Mouse (Mus musculus): ENCODE data around the gene Gm13272. TPM values are rescaled to one million over a fixed set of nuclear protein-coding genes. Genes with fewer than 3 reads are reported as not detected.
"Not testable (repeated sequence)": the region's sequence is repeated elsewhere in the genome, so short reads cannot be mapped to it uniquely, and the experiment has no call there.

Gm13272 gene
- polyA plus RNA-seq, 1 experiment from 2014 or later = not detected

- no CpG with 5 or more reads among the region's 28 CpGs for WGBS
- not testable (repeated sequence) for H3K36me3 ChIP-seq (ENCODE audit: control insufficient read depth, insufficient read depth, low read length); DNase-seq (ENCODE audit: low spot score); H3K9ac ChIP-seq (ENCODE audit: low read length); H3K27me3 ChIP-seq (replicated peaks; ENCODE audit: control insufficient read depth, insufficient read depth, low read length); H3K9me3 ChIP-seq (replicated peaks; ENCODE audit: control insufficient read depth, low read length); H3K4me2 ChIP-seq (ENCODE audit: low read length); H3K4me3 ChIP-seq (ENCODE audit: low read depth, low read length); H3K4me1 ChIP-seq (ENCODE audit: control insufficient read depth, insufficient read depth, low read length); H3K27ac ChIP-seq (ENCODE audit: low read depth, low read length); ATAC-seq
These were observed 17.4 kb downstream of the Gm13272 start, which contains the start of gene Gm13279 for GRCm38 (mm10) chr4:88797097-88797496. Gm13279 (plus strand) TSS chr4:88797397.

GRCm38 (mm10) chr4:88799365-88799764, 19.7 kb downstream of the Gm13272 start, which contains the start of gene Gm13285:
Gm13285 (plus strand) TSS chr4:88799665.
- not testable (repeated sequence) for H3K4me1 ChIP-seq (ENCODE audit: control insufficient read depth, insufficient read depth, low read length); H3K4me2 ChIP-seq (ENCODE audit: low read length); DNase-seq (ENCODE audit: low spot score); H3K9me3 ChIP-seq (replicated peaks; ENCODE audit: control insufficient read depth, low read length); H3K27me3 ChIP-seq (replicated peaks; ENCODE audit: control insufficient read depth, insufficient read depth, low read length); H3K4me3 ChIP-seq (ENCODE audit: low read depth, low read length); H3K9ac ChIP-seq (ENCODE audit: low read length); H3K27ac ChIP-seq (ENCODE audit: low read depth, low read length); H3K36me3 ChIP-seq (ENCODE audit: control insufficient read depth, insufficient read depth, low read length); ATAC-seq
- 0% methylated on average over 1 of the region's 7 CpGs for WGBS

- H3K9ac ChIP-seq (ENCODE audit: low read length); H3K27me3 ChIP-seq (replicated peaks; ENCODE audit: control insufficient read depth, insufficient read depth, low read length); H3K36me3 ChIP-seq (ENCODE audit: control insufficient read depth, insufficient read depth, low read length); DNase-seq (ENCODE audit: low spot score); H3K4me2 ChIP-seq (ENCODE audit: low read length); ATAC-seq; H3K27ac ChIP-seq (ENCODE audit: low read depth, low read length); H3K9me3 ChIP-seq (replicated peaks; ENCODE audit: control insufficient read depth, low read length); H3K4me3 ChIP-seq (ENCODE audit: low read depth, low read length); H3K4me1 ChIP-seq (ENCODE audit: control insufficient read depth, insufficient read depth, low read length): not testable (repeated sequence)
- WGBS = no CpG with 5 or more reads among the region's 29 CpGs
These were observed 23.3 kb downstream of the Gm13272 start, which contains the start of gene Gm13287 for GRCm38 (mm10) chr4:88802954-88803353. Gm13287 (plus strand) TSS chr4:88803254.

- H3K27ac ChIP-seq (ENCODE audit: low read depth, low read length); H3K4me3 ChIP-seq (ENCODE audit: low read depth, low read length); H3K9me3 ChIP-seq (replicated peaks; ENCODE audit: control insufficient read depth, low read length); H3K27me3 ChIP-seq (replicated peaks; ENCODE audit: control insufficient read depth, insufficient read depth, low read length); DNase-seq (ENCODE audit: low spot score); ATAC-seq; H3K36me3 ChIP-seq (ENCODE audit: control insufficient read depth, insufficient read depth, low read length); H3K9ac ChIP-seq (ENCODE audit: low read length); H3K4me1 ChIP-seq (ENCODE audit: control insufficient read depth, insufficient read depth, low read length): not testable (repeated sequence)
- H3K4me2 ChIP-seq (ENCODE audit: low read length) = peak within 1 kb of the TSS; percentile 34; the same call in 1 of the 2 replicates
- no CpG with 5 or more reads among the region's 8 CpGs for WGBS
These were observed 25.6 kb downstream of the Gm13272 start, which contains the start of gene Gm13288 for GRCm38 (mm10) chr4:88805231-88805630. Gm13288 (plus strand) TSS chr4:88805531.

- H3K9ac ChIP-seq (ENCODE audit: low read length); H3K36me3 ChIP-seq (ENCODE audit: control insufficient read depth, insufficient read depth, low read length); H3K27ac ChIP-seq (ENCODE audit: low read depth, low read length); H3K4me3 ChIP-seq (ENCODE audit: low read depth, low read length); ATAC-seq; H3K4me1 ChIP-seq (ENCODE audit: control insufficient read depth, insufficient read depth, low read length); DNase-seq (ENCODE audit: low spot score); H3K27me3 ChIP-seq (replicated peaks; ENCODE audit: control insufficient read depth, insufficient read depth, low read length); H3K9me3 ChIP-seq (replicated peaks; ENCODE audit: control insufficient read depth, low read length): not testable (repeated sequence)
- no CpG with 5 or more reads among the region's 34 CpGs for WGBS
- H3K4me2 ChIP-seq (ENCODE audit: low read length) = peak overlapping the region; percentile 34; the same call in 1 of the 2 replicates
These were observed 26.1 kb downstream of the Gm13272 start for GRCm38 (mm10) chr4:88805761-88806160.

- DNase-seq (ENCODE audit: low spot score) (no peak), ATAC-seq (no peak)
- Histone ChIP-seq H3K4me2 (ENCODE audit: low read length) (no peak within 1 kb of the TSS), H3K4me3 (ENCODE audit: low read depth, low read length) (no peak within 1 kb of the TSS), H3K9me3 (replicated peaks; ENCODE audit: control insufficient read depth, low read length) (no peaks in the 10 kb centered on the region), H3K27me3 (replicated peaks; ENCODE audit: control insufficient read depth, insufficient read depth, low read length) (no peaks in the 10 kb centered on the region), H3K9ac (ENCODE audit: low read length) (no peak within 1 kb of the TSS), H3K36me3 (ENCODE audit: control insufficient read depth, insufficient read depth, low read length) (no peaks in the 10 kb centered on the region), H3K27ac (ENCODE audit: low read depth, low read length) (no peak within 1 kb of the TSS), H3K4me1 (ENCODE audit: control insufficient read depth, insufficient read depth, low read length) (no peaks in the 10 kb centered on the region)
- WGBS = 66% methylated on average over 3 of the region's 3 CpGs
These were observed 36.3 kb downstream of the Gm13272 start, which contains the start of gene Ifna7 for GRCm38 (mm10) chr4:88815928-88816327. Ifna7 (plus strand) TSS chr4:88816228.

GRCm38 (mm10) chr4:88819659-88820058, 40.0 kb downstream of the Gm13272 start, which contains the start of gene Ifna11:
Ifna11 (plus strand) TSS chr4:88819959.
- Histone ChIP-seq H3K4me3 (ENCODE audit: low read depth, low read length) (no peak within 1 kb of the TSS), H3K4me1 (ENCODE audit: control insufficient read depth, insufficient read depth, low read length) (no peaks in the 10 kb centered on the region), H3K9ac (ENCODE audit: low read length) (no peak within 1 kb of the TSS), H3K27me3 (replicated peaks; ENCODE audit: control insufficient read depth, insufficient read depth, low read length) (no peaks in the 10 kb centered on the region), H3K36me3 (ENCODE audit: control insufficient read depth, insufficient read depth, low read length) (no peaks in the 10 kb centered on the region), H3K27ac (ENCODE audit: low read depth, low read length) (no peak within 1 kb of the TSS), H3K9me3 (replicated peaks; ENCODE audit: control insufficient read depth, low read length) (no peaks in the 10 kb centered on the region), H3K4me2 (ENCODE audit: low read length) (no peak within 1 kb of the TSS)
- ATAC-seq = no peak
- 76% methylated on average over 1 of the region's 1 CpGs for WGBS
- DNase-seq (ENCODE audit: low spot score) = no peak

GRCm38 (mm10) chr4:88822995-88823394, 43.3 kb downstream of the Gm13272 start:
- Histone ChIP-seq H3K36me3 (ENCODE audit: control insufficient read depth, insufficient read depth, low read length) (no peaks in the 10 kb centered on the region), H3K4me1 (ENCODE audit: control insufficient read depth, insufficient read depth, low read length) (no peaks in the 10 kb centered on the region), H3K9ac (ENCODE audit: low read length) (no peak overlapping the region), H3K4me2 (ENCODE audit: low read length) (no peak overlapping the region), H3K27ac (ENCODE audit: low read depth, low read length) (no peak overlapping the region), H3K4me3 (ENCODE audit: low read depth, low read length) (no peak overlapping the region), H3K27me3 (replicated peaks; ENCODE audit: control insufficient read depth, insufficient read depth, low read length) (no peaks in the 10 kb centered on the region), H3K9me3 (replicated peaks; ENCODE audit: control insufficient read depth, low read length) (no peaks in the 10 kb centered on the region)
- no peak for ATAC-seq
- WGBS = 18% methylated on average over 4 of the region's 4 CpGs
- DNase-seq (ENCODE audit: low spot score) = peak; percentile 56

- not testable (repeated sequence) for H3K9me3 ChIP-seq (replicated peaks; ENCODE audit: control insufficient read depth, low read length); H3K27me3 ChIP-seq (replicated peaks; ENCODE audit: control insufficient read depth, insufficient read depth, low read length); H3K36me3 ChIP-seq (ENCODE audit: control insufficient read depth, insufficient read depth, low read length); H3K4me3 ChIP-seq (ENCODE audit: low read depth, low read length); H3K27ac ChIP-seq (ENCODE audit: low read depth, low read length); H3K9ac ChIP-seq (ENCODE audit: low read length); ATAC-seq; H3K4me1 ChIP-seq (ENCODE audit: control insufficient read depth, insufficient read depth, low read length); H3K4me2 ChIP-seq (ENCODE audit: low read length); DNase-seq (ENCODE audit: low spot score)
These were observed 47.5 kb downstream of the Gm13272 start, which contains the start of gene Ifna6 for GRCm38 (mm10) chr4:88827116-88827515. Ifna6 (plus strand) TSS chr4:88827416.

Measured in forebrain, embryonic 14.5 days (tissue).